Mouse (Mus musculus) telencephalon, adult 2 months (tissue): Measurements from ENCODE around the gene Oxa1l.
"Not testable (repeated sequence)": the region's sequence is repeated elsewhere in the genome, so short reads cannot be mapped to it uniquely, and the experiment has no call there.

Experiments
- DNase-seq: peaks from one replicate; pipeline ENCODE4 v3.0.0-alpha.2; 2011; ENCODE audit warnings: low read depth, low spot score

Oxa1l gene

DNA sequence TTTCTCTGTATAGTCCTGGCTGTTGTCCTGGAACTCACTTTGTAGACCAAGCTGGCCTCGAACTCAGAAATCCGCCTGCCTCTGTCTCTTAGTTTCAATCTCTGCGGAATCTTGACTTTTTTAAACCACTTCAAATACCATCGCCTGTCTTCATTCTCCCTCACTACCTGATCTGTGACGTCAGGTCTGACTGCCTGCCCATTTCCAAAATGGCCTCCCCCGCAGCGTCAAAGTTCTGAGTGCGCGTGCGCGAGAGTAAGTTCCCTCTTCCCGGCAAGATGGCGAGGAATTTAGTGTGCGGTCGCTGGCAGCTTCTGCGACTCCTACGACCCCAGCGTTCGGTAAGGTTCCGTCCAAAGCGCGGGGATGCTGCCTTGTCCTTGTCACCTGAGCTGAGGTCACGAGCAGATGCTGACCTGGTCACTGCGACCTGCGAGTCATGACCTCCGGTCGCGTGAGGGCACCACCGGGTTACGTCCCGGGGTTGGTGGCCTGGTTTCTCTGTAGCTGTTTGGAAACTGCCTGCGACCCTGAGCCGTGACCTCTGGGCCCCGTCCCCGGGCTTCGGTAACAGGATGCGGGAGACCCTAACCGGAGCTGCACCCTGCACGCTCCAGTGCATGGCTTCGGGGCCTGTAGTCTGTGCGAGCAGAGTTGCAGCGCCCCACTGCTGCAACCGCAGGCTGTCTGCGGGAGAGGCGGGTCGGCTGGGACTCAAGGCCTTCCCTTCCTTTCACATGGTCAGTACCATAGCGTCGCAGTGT is at the start of gene Oxa1l:
TSS of gene Oxa1l (plus strand) at position 258 of the 764 bp plus-strand sequence.
- DNase-seq = peak; percentile 89

DNA sequence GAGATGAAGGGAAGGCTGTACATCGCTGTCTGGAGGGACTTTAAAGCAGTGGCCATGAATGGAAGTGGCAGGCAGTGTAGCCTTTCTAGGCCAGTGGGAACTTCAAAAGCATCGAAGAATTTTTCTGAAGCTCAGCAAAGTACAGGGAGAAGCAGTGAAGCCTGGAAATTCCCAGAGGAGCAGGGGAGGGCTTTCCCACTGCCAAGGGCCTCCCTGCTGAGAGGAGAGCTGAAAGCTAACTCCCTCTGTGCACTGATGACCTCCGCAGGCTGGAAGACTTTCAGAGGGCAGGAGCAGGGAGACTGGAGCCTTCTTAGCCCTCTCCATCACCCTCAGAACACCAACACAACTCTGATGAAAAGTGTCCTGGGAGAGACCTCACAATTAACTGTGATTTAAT is 48.9 kb upstream of the Oxa1l start:
- DNase-seq = no peak

DNA sequence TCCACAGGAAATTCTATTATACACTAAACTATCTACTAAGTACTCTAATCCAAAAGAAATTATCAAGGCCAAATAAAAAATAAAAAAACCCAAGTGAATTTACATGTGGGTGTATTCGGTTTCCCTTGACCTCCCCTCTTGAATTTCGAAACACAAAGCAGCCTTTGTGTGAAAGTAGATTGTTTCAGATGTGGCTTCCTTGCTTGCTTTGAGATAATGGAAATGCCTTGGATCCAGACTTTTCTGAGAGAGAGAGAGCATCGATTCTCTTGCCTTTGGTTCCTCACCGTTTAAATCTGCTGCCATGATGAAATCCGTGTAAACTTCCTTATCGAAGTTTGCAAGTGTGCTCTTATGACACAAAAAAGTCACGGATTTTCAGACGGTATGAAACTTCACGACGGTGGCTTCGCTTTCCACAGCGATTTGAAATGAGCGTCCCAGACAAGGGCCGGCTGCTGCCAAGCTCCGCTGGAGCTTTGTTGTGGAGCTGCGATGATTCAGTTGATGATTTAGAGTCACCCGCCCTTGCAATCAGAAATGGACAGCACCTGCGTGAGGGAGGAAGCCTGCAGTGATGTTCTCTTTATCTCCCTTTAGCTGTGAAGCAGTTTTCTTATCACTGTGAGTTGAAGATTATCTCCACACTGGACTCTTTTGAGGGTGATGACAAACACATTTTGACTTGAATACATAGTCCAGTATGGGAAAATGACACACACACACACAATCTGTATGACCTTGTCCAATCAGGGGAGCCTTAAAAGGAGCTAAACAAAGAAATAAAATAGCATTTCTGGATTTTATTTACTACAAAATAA is 38.9 kb upstream of the Oxa1l start:
- DNase-seq = no peak

DNA sequence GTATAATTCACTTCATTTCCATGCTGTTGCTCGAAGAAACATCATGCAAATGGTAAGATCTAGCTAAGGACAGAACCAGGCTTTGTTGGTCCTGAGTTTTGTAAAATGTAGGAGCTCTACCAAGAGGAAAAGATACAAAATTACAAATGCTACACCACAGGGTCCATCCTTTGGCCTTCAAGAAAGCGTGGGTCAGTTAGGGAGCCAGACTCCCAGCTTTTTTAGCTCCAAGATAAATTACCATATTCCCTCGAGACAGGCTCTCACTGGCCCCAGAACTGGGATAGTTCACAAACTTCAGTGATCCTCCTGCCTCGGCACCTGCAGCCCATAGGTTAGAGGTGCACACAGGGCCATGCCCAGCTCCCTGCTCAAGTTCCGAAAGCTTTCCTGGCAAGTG is 36.1 kb upstream of the Oxa1l start:
- DNase-seq = no peak

DNA sequence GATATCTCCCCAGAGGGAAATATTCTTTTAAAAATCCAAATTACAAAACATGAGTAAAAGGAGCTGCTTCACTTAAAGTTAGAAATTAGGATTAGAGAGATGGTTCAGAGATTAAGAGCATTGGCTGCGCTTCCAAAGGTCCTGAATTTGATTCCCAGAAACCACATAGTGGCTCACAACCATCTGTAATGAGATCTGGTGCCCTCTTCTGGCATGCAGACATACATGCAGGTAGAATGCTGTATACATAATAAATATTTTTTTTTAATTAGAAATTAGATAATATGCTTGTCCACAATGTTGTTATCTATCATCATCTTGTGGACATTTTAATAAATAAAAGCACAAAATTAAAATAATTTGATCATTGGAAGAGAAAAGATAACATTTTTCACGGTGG is 32.1 kb upstream of the Oxa1l start:
- no peak for DNase-seq

DNA sequence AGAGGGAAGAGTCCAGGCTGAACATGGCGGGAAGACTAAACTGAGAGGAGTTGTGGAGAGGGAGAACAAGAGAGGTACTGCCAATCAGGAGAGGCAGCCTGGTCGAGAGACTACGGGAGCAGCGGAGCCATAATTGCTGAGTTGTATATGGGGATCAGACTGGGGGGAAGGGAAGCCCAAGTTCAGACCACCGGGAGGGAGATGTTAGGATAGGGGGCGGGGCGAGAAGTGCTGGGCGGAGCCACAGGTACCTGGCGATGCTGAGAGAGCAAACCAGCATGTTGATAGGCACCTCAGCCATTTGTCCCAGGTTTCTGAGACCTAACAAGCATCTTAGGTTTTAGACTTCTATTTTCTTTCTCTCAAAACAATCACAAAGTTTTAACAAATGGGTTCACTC is 31.4 kb upstream of the Oxa1l start:
- DNase-seq = no peak

DNA sequence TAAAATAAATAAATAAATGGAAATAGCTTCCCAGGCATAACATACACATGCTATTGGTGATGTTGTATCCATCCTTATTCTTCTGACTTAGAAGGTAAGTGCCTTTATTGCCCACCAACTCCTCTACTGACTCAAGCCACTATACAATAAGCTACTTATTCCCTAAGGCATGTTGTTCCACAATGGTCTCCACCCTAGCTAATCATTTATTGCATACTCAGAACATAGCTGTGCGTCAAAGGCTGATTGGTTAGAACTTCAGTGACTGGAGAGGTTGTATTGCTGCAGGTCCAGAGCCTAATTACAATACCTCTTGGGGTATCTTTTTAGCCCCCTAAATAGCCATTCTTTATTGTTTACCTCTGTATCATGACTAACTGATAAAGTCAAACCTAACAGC is 29.5 kb upstream of the Oxa1l start:
- no peak for DNase-seq

DNA sequence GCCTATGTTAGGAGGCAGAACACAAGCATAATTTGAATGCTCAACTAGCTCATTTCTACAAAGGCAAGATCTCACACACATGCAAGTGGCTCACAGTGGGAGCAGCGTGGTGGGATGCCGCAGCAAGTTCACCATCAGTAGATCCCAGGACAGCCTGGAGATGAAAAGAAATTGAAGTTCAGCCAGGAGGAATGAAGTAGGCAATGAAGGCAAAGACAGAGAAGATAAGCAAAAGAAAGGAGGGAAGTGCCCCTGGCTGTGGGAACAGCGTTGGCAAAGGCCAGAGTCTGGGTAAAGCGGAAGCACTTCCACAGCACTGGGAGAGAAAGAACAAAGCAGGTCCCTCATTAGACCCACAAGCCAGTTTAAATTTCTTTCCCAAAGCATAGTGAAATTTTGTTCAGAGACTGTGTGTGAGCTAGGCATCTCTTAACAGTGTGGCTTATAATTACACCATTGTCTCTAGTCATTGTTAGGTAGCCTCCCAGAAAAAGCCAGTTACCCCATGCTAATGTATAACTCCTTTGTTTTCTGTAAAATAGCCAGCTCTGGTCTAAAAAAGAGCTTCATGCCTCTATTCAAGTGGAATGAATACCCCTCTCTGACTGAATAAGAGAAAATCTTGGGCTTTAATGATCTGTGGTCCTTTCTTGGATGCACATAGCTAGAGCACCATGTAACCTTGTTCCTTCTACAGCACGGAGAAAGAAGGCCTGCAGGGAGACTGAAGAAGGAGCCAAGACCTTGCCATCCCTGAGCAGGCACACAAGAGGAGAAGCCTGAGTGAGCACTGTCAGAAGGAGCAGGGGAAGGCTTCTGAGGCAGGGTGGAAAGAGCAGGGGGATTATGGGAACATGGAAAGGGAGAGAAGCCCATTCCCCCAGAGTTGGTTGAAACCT is 28.2 kb upstream of the Oxa1l start:
- DNase-seq = peak; percentile 2

DNA sequence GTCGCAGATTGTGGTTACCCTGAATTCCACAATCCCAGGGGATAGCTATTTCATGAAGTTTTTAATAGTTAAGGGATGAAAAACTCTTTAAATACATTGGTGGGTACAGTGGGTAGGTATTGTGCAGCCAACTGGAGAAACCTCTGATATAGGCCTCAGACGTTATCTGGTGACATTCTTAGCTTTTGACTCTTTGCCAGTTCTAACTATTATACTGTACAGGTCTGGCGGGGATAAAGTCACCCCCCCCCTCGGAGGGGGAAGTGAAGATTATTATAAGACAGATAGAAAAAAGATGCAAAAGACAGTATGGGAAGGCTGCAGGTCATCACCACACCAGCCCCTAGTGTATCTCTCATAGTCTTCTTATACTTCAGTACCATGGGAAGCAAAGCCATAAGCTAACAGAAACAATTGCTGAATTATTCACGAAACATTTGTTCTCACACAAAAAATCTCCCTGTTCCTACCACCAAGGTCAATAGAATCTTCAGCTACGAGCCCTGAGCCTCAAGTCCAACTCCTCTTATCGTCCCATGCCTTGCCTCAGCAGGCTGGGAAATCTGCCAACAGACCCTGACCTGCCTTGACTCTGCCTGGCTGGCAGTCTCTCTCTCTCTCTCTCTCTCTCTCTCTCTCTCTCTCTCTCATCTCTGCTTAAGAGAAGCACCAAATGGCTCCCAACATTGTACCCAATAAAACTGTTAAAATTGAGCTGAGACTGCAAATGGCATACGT is 27.0 kb upstream of the Oxa1l start:
- DNase-seq = no peak

DNA sequence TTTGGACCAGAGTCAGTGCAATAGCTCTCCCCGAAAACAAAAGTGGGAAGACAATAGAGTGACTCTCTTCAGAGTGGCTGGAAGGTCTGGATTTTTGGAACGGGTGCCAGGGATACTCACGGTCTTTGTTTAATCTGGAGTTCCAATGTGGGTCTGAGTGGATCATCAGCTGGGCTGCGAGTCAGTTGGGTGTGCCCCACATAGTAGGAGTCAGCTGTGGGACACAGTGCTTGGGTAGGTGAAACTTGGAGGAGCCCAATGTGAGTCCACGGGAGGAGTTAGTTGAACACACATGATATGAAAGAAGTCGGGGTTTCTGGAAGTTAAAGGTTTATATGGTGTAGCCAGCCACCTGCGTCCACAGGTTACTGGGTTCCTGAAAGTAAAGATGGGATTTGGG is 19.8 kb upstream of the Oxa1l start:
- no peak for DNase-seq

DNA sequence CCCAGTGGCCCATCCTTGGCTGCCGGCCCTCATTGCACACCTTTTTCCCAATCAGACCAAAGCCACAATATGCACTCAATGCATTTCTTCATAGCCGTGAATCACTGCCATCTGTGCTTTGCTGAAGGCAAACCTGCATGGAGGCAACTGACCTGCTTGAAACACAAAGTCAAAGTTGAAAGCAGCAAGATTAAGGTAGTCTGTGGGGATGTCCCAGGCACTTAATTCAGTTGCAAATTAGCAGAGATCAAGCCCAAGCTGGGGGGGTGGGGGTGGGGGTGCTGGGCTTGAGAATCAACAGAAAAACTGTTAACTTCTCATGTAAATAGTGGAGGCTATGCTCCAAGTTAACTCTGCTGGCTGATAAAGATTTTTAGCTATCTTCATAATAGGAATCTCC is 18.8 kb upstream of the Oxa1l start:
- not testable (repeated sequence) for DNase-seq

DNA sequence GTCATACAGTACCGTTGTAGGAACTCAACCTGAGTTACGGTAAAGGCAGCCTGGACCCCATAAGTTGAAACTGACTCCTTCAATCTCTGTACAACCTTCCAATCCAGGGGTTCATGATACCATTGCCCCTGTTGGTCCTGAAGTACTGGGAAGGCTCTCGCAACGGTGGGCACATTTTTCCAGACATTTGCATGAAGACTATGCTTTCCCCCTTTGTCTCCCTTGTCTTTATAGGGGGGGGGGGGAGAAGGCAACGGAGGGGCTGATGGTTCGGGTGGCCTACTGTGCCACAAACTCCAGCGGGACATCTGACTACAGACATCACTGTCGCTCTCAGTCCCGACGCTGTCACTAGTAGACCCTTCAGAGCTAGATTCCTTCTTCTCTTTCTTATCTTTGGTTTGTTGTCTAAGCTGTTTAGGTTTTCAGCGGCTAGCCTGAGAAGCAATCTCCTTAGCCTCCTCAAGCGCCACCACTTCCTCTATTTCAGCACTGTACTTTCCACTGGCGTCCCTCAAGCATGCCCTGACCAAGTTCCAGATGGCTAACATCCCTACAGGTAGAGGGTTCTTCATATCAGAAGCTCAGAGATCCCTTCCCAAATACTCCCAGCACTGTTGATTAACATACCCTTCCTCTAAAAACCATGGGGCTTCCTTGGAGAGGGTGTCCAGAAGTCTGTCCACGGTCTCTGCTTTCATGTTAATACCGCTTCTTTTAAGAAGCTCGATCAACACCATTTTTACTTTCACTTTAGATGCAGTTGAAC is 9.7 kb upstream of the Oxa1l start:
- DNase-seq = not testable (repeated sequence)

DNA sequence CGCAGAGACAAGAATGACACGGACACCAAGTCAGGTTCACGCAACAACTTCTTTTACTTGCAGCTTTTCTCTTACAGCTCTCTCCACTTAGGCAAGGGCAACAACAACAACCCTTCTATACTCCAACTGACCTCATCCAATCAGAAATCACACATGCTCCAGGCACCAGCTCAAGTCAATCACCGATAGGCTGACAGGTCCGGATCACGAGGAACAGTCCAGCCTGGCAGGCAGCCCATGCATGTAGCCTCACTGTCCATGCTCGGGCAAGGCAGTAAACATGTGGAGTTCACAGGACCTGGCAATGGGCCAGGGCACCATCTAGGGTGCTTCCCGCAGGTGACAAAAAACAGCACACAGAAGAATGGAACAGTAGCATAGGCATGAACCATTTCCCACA is 8.3 kb upstream of the Oxa1l start:
- no peak for DNase-seq

DNA sequence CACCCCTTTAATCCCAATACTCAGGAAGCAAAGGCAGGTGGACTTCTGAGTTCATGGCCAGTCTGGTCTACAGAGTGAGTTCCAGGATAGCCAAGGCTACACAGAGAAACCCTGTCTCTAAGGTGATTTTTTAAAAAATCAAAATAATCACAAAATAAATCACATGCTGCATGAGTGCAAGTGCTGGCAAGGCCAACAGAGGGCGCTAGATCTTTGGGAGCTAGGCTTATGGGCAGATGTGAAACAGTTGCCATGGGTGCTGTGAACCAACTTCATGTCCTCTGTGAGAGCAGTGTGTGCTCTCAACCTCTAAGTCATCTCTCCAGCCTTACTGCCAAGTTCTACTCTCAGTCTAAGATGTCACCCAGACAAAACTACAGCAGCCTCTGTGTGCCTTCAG is 6.2 kb upstream of the Oxa1l start:
- DNase-seq = no peak

DNA sequence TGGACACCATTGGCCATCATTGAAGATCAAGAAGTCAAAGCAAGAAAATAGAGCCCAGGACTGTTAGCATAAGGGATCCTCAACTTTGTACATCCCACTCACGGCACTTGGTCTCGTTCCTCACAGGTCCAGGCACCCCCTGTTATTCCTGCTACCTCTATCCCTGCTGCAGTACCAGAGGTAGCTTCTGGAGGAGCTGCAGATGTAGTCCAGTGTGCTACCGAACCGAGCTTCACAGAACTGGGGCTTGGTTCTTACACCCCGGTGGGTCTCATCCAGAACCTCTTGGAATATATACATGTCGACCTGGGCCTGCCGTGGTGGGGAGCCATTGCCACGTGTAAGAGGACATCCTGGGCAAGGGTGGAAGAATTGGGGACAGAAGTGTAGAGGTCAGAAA is 2.5 kb downstream of the Oxa1l start:
- DNase-seq = no peak

DNA sequence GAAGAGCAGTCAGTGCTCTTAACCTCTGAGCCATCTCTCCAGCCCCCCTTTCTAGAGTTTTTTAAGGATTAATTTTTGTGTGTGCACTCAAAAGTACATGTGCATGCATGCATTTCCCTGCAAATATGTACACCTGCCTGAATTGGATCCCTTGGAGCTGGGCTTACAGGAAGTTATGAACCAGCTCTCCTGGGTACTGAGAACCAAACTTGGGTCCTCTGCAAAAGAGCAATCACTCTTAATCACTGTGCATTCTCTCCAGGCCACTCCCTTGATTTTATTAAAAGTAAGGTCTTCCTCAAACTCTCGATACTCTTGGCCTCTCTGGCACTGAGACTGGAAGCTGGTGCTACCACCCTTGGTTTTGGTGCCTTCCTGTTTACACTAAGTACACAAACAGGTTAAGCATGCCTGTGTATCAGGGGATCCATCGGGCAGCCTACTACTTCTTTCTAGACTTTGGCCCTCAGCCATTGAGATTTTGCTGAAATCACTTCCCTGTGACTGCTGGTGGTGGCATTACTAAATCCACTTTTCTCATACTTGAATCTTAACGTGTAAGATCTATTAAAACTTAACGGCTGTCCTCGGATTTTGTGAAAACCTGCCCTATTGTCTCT is 4.5 kb downstream of the Oxa1l start:
- DNase-seq = no peak

DNA sequence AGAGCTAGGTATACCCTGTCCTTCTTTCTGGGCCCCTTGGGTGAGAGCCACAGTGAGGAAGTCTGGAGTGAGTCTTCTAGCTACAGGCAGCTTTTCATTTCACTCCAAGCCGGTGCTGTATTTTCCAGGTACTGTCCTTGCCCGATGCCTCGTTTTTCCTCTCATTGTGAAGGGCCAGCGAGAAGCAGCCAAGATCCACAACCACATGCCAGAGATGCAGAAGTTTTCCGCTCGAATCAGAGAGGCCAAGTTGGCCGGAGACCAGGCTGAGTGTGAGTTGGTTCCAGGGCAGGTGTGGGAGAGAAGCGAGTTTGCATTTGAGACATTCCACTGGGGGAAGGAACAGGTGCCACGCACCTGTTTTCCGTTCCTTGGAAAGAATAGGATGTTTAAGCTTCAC is 5.9 kb downstream of the Oxa1l start:
- DNase-seq = no peak

DNA sequence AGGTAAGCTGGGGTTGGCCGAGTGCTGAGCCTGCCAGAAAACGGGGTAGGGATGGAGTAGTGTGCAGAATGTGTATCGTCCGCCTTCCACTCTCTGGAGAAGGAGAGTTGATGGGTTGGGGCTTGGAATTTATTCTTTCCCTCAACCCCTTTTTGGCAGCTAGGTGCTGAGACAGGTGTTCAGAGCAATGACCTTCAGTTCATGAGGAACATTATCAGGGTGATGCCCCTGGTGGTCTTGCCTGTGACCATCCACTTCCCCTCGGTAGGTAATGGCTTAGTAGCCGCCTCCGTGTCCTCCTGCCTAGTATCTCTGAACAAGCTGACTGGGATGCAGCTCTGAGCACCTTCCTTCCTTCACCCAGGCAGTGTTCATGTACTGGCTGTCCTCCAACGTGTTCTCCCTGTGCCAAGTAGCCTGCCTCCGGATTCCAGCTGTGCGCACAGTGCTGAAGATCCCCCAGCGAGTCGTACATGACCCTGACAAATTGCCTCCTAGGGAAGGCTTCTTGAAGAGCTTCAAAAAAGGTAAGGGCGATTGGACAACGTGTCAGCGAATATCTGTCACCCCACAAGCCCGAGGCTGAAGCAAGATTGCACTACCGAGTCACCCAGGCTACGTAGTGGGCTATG is 6.9 kb downstream of the Oxa1l start:
- no peak for DNase-seq

DNA sequence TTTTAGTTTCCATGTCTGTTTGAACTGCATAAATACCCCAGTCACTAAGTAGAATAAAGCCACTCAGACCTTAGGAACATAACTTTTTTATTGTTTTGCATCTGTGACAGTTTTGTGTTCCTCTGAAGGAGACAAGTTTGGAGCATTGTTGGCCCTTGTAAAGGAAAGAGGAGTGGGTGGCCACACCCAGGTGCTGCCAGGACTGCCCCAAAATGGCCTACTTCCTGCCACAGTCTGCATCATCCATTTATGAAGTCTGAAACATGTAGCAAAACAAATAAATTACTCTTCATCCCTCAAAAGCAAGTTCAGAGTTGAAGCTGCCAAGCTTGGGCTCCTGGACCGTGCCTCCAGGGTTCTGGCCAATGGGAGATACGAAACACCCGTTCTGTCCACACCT is 8.7 kb downstream of the Oxa1l start:
- no peak for DNase-seq

DNA sequence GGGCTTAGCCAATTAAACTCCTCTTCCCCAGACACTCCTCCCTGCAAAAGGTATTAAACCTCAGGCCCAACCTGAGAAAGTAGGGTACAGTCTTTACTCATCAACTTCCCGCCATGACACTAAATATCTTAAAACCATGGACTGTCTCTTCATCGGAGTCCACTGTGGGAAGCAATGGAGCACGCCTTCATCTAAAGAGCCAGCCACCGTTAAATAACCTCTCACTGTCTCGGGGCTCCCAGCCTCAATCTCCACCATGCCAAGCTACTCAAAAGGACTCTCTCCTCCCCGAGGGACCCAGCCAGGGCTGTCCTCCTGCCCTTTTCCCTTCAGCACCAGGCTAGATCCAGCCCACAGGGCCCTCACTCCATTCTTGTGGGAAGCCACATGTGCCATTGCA is 10.0 kb downstream of the Oxa1l start:
- DNase-seq = no peak
